Mouse (Mus musculus): ENCODE measurements around the gene Arsj. TPM values are rescaled to one million over a fixed set of nuclear protein-coding genes. Genes with fewer than 3 reads are reported as not detected.

Arsj gene
- polyA plus RNA-seq (2011; ENCODE audit: insufficient read depth, insufficient read length, low replicate concordance, missing spikeins) = not detected in 2 replicates

- H3K4me3 ChIP-seq (replicated peaks; ENCODE audit: control insufficient read depth, low read depth, low read length) = no peak within 1 kb of the TSS
- no peak for TF ChIP-seq CTCF (IDR thresholded peaks at IDR 0.05; ENCODE audit: control insufficient read depth, insufficient read depth, low read length)
- H3K4me1 ChIP-seq (ENCODE audit: control insufficient read depth, insufficient read depth, low read length) = no peaks in the 10 kb centered on the region
- H3K27ac ChIP-seq (ENCODE audit: control insufficient read depth, insufficient read depth, low read depth, low read length, poor library complexity) = no peak within 1 kb of the TSS
- 16% methylated on average over 41 of the region's 41 CpGs for WGBS
These were observed at the start of gene Arsj for GRCm38 (mm10) chr3:126363568-126364505. TSS of gene Arsj (plus strand) at chr3:126363684.

GRCm38 (mm10) chr3:126324872-126325498 is 38.5 kb upstream of the Arsj start:
- WGBS = 69% methylated on average over 4 of the region's 4 CpGs
- H3K27ac ChIP-seq (ENCODE audit: control insufficient read depth, insufficient read depth, low read depth, low read length, poor library complexity) = no peak overlapping the region
- no peak overlapping the region for H3K4me3 ChIP-seq (replicated peaks; ENCODE audit: control insufficient read depth, low read depth, low read length)
- no peaks in the 10 kb centered on the region for H3K4me1 ChIP-seq (ENCODE audit: control insufficient read depth, insufficient read depth, low read length)
- TF ChIP-seq CTCF (IDR thresholded peaks at IDR 0.05; ENCODE audit: control insufficient read depth, insufficient read depth, low read length) = no peak
- TF ChIP-seq POLR2A (IDR thresholded peaks at IDR 0.05; ENCODE audit: borderline replicate concordance, control insufficient read depth, low read depth, low read length) = no peak

- no peak for TF ChIP-seq CTCF (IDR thresholded peaks at IDR 0.05; ENCODE audit: control insufficient read depth, insufficient read depth, low read length)
- no peak for TF ChIP-seq POLR2A (IDR thresholded peaks at IDR 0.05; ENCODE audit: borderline replicate concordance, control insufficient read depth, low read depth, low read length)
- no peaks in the 10 kb centered on the region for H3K4me1 ChIP-seq (ENCODE audit: control insufficient read depth, insufficient read depth, low read length)
- no peak overlapping the region for H3K4me3 ChIP-seq (replicated peaks; ENCODE audit: control insufficient read depth, low read depth, low read length)
- 65% methylated on average over 4 of the region's 4 CpGs for WGBS
- H3K27ac ChIP-seq (ENCODE audit: control insufficient read depth, insufficient read depth, low read depth, low read length, poor library complexity) = no peak overlapping the region
These were observed 37.4 kb upstream of the Arsj start for GRCm38 (mm10) chr3:126325891-126326627.

GRCm38 (mm10) chr3:126326628-126327325 is 36.7 kb upstream of the Arsj start:
- Histone ChIP-seq H3K4me3 (replicated peaks; ENCODE audit: control insufficient read depth, low read depth, low read length) (no peak overlapping the region), H3K4me1 (ENCODE audit: control insufficient read depth, insufficient read depth, low read length) (no peaks in the 10 kb centered on the region), H3K27ac (ENCODE audit: control insufficient read depth, insufficient read depth, low read depth, low read length, poor library complexity) (no peak overlapping the region)
- TF ChIP-seq CTCF (IDR thresholded peaks at IDR 0.05; ENCODE audit: control insufficient read depth, insufficient read depth, low read length) (no peak), POLR2A (IDR thresholded peaks at IDR 0.05; ENCODE audit: borderline replicate concordance, control insufficient read depth, low read depth, low read length) (no peak)
- 76% methylated on average over 2 of the region's 2 CpGs for WGBS

GRCm38 (mm10) chr3:126335329-126335728 is 28.2 kb upstream of the Arsj start:
- 4% methylated on average over 4 of the region's 4 CpGs for WGBS
- H3K27ac ChIP-seq (ENCODE audit: control insufficient read depth, insufficient read depth, low read depth, low read length, poor library complexity) = no peak overlapping the region
- H3K4me1 ChIP-seq (ENCODE audit: control insufficient read depth, insufficient read depth, low read length) = no peaks in the 10 kb centered on the region
- H3K4me3 ChIP-seq (replicated peaks; ENCODE audit: control insufficient read depth, low read depth, low read length) = no peak overlapping the region
- TF ChIP-seq CTCF (IDR thresholded peaks at IDR 0.05; ENCODE audit: control insufficient read depth, insufficient read depth, low read length) (no peak), POLR2A (IDR thresholded peaks at IDR 0.05; ENCODE audit: borderline replicate concordance, control insufficient read depth, low read depth, low read length) (no peak)

- 75% methylated on average over 1 of the region's 1 CpGs for WGBS
These were observed 18.7 kb upstream of the Arsj start for GRCm38 (mm10) chr3:126344745-126345144.

GRCm38 (mm10) chr3:126359760-126360159 is 3.7 kb upstream of the Arsj start:
- WGBS = 37% methylated on average over 1 of the region's 1 CpGs
- Histone ChIP-seq H3K27ac (ENCODE audit: control insufficient read depth, insufficient read depth, low read depth, low read length, poor library complexity) (no peak overlapping the region), H3K4me1 (ENCODE audit: control insufficient read depth, insufficient read depth, low read length) (no peaks in the 10 kb centered on the region), H3K4me3 (replicated peaks; ENCODE audit: control insufficient read depth, low read depth, low read length) (no peak overlapping the region)
- TF ChIP-seq POLR2A (IDR thresholded peaks at IDR 0.05; ENCODE audit: borderline replicate concordance, control insufficient read depth, low read depth, low read length) = no peak
- no peak for TF ChIP-seq CTCF (IDR thresholded peaks at IDR 0.05; ENCODE audit: control insufficient read depth, insufficient read depth, low read length)

More at GRCm38 (mm10) chr3:126344745-126345144, 18.7 kb upstream of the Arsj start:
- no peak for TF ChIP-seq POLR2A (IDR thresholded peaks at IDR 0.05; ENCODE audit: borderline replicate concordance, control insufficient read depth, low read depth, low read length)
- Histone ChIP-seq H3K4me3 (replicated peaks; ENCODE audit: control insufficient read depth, low read depth, low read length) (no peak overlapping the region), H3K4me1 (ENCODE audit: control insufficient read depth, insufficient read depth, low read length) (no peaks in the 10 kb centered on the region), H3K27ac (ENCODE audit: control insufficient read depth, insufficient read depth, low read depth, low read length, poor library complexity) (no peak overlapping the region)

Data from bone marrow, adult 2 months (tissue).